Mouse (Mus musculus) liver, postnatal 0 days (tissue): Measurements from ENCODE around the gene Hc.

Source experiments
- CTCF ChIP-seq: sonication (generic); IDR thresholded peaks from 2 replicates; pipeline ENCODE4 v1.5.1; 2016; ENCODE audit warnings: antibody characterized with exemption, low read depth
- EP300 ChIP-seq: IDR thresholded peaks from 2 replicates; pipeline ENCODE4 v1.6.1; 2016; ENCODE audit warnings: antibody characterized with exemption, low read depth, mild to moderate bottlenecking

DNA sequence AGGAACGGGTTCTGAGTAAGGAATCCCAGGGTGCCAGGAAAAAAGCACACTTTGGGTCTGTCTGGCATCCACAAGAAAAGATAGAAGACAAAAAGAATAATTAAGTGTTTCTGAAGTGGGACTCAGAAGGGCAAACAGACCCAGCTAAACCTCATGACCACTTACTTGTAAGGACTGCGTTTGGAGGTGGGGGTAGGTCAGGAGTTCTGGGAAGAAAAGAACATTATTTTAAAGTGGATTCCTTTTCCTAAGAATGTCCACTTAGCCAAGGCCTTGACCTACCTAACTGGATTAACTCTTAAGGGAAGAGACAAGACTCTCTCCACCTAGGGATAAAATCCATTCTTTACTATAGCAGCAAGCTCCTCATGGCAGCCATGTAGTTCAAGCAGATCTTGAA lies 11.3 kb upstream of the Hc start:
- TF ChIP-seq CTCF (no peak), EP300 (no peak)
